Mouse (Mus musculus): ENCODE results near the gene 5730522E02Rik.
"Not testable (repeated sequence)": the region's sequence is repeated elsewhere in the genome, so short reads cannot be mapped to it uniquely, and the experiment has no call there.

Gene 5730522E02Rik

GRCm38 (mm10) chr11:26210582-26211180 lies at the start of gene 5730522E02Rik:
Gene 5730522E02Rik (minus strand): TSS chr11:26210763.
- DNase-seq (ENCODE audit: low read depth in 2 of 2, low spot score in 2 of 2): no peak

- no peak for DNase-seq (ENCODE audit: low read depth in 2 of 2, low spot score in 2 of 2)
These were observed 26.0 kb upstream of the 5730522E02Rik start for GRCm38 (mm10) chr11:26236540-26236939.

- DNase-seq (ENCODE audit: low read depth in 2 of 2, low spot score in 2 of 2): no peak
These were observed 19.3 kb upstream of the 5730522E02Rik start for GRCm38 (mm10) chr11:26229895-26230294.

GRCm38 (mm10) chr11:26213643-26214042 lies 3.1 kb upstream of the 5730522E02Rik start:
- DNase-seq (ENCODE audit: low read depth in 2 of 2, low spot score in 2 of 2): not testable (repeated sequence)

GRCm38 (mm10) chr11:26209811-26210581 lies 567 bp downstream of the 5730522E02Rik start:
- no peak for DNase-seq (ENCODE audit: low read depth in 2 of 2, low spot score in 2 of 2)

- no peak for DNase-seq (ENCODE audit: low read depth in 2 of 2, low spot score in 2 of 2)
These were observed 7.1 kb downstream of the 5730522E02Rik start for GRCm38 (mm10) chr11:26203466-26203865.

- no peak for DNase-seq (ENCODE audit: low read depth in 2 of 2, low spot score in 2 of 2)
These were observed 7.7 kb downstream of the 5730522E02Rik start for GRCm38 (mm10) chr11:26202842-26203241.

GRCm38 (mm10) chr11:26201778-26202097 lies 8.8 kb downstream of the 5730522E02Rik start:
- no peak for DNase-seq (ENCODE audit: low read depth in 2 of 2, low spot score in 2 of 2)

- DNase-seq (ENCODE audit: low read depth in 2 of 2, low spot score in 2 of 2): peak in 1 of 2 experiments; percentile 6
These were observed 9.4 kb downstream of the 5730522E02Rik start for GRCm38 (mm10) chr11:26200970-26201777.

- no peak for DNase-seq (ENCODE audit: low read depth in 2 of 2, low spot score in 2 of 2)
These were observed 15.1 kb downstream of the 5730522E02Rik start for GRCm38 (mm10) chr11:26195468-26195867.

GRCm38 (mm10) chr11:26187231-26187967 lies 23.2 kb downstream of the 5730522E02Rik start:
- no peak for DNase-seq (ENCODE audit: low read depth in 2 of 2, low spot score in 2 of 2)

- DNase-seq (ENCODE audit: low read depth in 2 of 2, low spot score in 2 of 2): no peak
These were observed 40.0 kb downstream of the 5730522E02Rik start for GRCm38 (mm10) chr11:26170572-26170971.

- no peak for DNase-seq (ENCODE audit: low read depth in 2 of 2, low spot score in 2 of 2)
These were observed 43.0 kb downstream of the 5730522E02Rik start for GRCm38 (mm10) chr11:26167609-26167971.

GRCm38 (mm10) chr11:26166966-26167608 lies 43.5 kb downstream of the 5730522E02Rik start:
- no peak for DNase-seq (ENCODE audit: low read depth in 2 of 2, low spot score in 2 of 2)

- DNase-seq (ENCODE audit: low read depth in 2 of 2, low spot score in 2 of 2): no peak
These were observed 45.8 kb downstream of the 5730522E02Rik start for GRCm38 (mm10) chr11:26164651-26165259.

- DNase-seq (ENCODE audit: low read depth in 2 of 2, low spot score in 2 of 2): no peak
These were observed 49.2 kb downstream of the 5730522E02Rik start for GRCm38 (mm10) chr11:26161354-26161753.

- no peak for DNase-seq (ENCODE audit: low read depth in 2 of 2, low spot score in 2 of 2)
These were observed 51.5 kb downstream of the 5730522E02Rik start for GRCm38 (mm10) chr11:26159033-26159432.

- DNase-seq (ENCODE audit: low read depth in 2 of 2, low spot score in 2 of 2): no peak
These were observed 70.5 kb downstream of the 5730522E02Rik start for GRCm38 (mm10) chr11:26140024-26140423.

GRCm38 (mm10) chr11:26138013-26138412 lies 72.5 kb downstream of the 5730522E02Rik start:
- DNase-seq (ENCODE audit: low read depth in 2 of 2, low spot score in 2 of 2): no peak

GRCm38 (mm10) chr11:26130911-26131310 lies 79.7 kb downstream of the 5730522E02Rik start:
- DNase-seq (ENCODE audit: low read depth in 2 of 2, low spot score in 2 of 2): no peak
